Mouse (Mus musculus) 3T3-L1 (cell line): ENCODE results near the gene Hba-x.
A peak's percentile ranks its signal among the peaks of the same experiment; 100 is the strongest.
"Not testable (repeated sequence)": the region's sequence is repeated elsewhere in the genome, so short reads cannot be mapped to it uniquely, and the experiment has no call there.

Source experiments
- DNase-seq: peaks from one replicate; pipeline ENCODE4 v3.0.0-alpha.2; 2015; ENCODE audit warnings: low read depth, low spot score

The Hba-x gene

DNA sequence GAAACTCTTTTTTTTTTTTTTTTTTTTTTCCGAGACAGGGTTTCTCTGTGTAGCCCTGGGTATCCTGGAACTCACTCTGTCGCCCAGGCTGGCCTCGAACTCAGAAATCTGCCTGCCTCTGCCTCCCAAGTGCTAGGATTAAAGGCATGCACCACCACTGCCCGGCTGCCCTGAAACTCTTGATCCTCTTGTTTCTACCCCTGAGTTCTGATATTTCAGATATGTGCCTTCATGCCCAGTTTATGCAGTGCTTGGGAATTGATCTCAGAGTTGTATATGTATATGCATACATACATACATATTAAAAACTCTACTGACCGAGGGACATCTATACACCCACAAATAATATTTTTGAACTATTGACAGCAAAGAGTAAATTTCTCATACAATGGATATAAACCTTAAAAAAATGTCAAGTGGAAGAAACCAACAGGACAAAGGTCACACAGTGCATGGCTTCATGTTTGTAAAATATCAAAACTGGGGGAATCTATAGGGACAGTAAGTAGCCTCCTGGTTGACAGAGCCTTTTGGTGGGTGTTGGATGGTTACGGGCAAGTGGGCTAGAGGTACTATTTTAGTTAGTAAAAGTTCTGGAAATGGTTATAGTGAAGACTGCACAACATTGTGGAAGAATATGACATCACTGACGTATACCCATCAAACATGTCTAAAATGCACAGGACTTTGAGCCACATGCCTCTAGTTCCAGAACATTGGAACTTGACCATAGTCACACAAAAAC lies 9.0 kb downstream of the Hba-x start:
- DNase-seq, result no peak

DNA sequence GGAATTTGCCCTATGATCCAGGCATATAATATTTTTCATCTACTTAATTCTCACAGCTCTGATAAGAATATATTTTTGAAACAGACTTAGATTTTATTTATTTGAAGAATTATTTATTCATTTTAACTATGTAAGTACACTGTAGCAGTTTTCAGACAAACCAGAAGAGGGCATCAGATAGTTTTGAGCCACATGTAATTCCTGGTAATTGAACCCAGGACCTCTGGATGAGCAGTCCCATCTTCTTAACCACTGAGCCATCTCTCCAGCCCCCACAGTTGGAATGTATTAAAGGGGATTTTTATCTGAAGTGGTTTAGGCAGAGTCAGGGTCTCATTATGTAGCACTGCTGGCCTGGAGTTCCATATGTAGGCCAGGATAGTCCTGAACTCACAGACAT lies 9.7 kb downstream of the Hba-x start:
- not testable (repeated sequence) for DNase-seq

DNA sequence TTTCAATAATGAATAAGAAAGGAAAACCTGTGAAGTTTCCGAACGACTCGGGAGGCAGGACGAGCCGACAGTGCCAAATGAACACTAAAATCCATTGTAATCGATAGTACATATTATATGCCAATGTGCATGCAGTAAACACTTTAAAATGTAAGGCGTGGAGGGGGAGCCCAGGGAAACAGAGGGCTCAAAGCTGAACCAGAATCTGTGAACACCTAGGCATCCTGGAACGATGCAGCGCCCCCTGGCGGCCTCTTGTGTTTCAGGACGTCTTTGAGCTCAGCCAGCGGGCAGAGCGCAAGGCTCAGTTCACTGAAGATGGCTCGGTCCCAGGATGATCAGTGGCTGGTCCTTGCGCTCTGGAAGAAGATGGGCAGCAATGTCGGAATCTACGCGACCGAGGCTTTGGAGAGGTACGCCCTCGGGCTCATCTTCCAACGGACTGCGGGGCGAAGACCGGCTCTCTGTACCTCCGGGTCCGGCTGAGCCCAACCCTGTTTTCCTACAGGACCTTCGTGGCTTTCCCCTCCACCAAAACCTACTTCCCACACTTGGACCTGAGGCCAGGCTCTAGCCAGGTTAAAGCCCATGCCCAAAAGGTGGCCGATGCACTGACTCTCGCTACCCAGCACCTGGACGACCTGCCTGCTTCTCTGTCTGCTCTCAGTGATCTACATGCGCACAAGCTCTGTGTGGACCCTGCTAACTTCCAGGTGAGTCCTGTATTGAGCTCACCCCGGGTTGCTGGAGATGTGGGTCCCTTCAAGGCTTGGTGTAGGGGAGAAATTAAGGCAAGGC lies 10.7 kb downstream of the Hba-x start, which contains the start of gene Hbq1b:
Gene Hbq1b (plus strand): TSS at position 271 of the 798 bp plus-strand sequence.
- peak; percentile 55 for DNase-seq

DNA sequence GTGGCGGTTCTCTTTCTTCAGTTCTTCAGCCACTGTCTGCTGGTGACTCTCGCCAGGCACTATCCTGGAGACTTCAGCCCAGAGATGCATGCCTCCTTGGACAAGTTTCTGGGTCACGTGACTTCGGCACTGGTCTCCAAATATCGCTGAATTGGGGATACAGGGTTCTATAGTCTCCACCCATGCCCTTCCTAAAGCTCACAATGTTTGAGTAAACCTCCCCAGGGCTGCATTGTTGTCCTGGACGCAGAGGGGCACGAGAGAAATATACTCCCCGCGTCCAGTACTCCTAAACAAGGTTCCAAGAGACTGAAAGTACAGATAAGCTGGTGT lies 11.3 kb downstream of the Hba-x start:
- no peak for DNase-seq

DNA sequence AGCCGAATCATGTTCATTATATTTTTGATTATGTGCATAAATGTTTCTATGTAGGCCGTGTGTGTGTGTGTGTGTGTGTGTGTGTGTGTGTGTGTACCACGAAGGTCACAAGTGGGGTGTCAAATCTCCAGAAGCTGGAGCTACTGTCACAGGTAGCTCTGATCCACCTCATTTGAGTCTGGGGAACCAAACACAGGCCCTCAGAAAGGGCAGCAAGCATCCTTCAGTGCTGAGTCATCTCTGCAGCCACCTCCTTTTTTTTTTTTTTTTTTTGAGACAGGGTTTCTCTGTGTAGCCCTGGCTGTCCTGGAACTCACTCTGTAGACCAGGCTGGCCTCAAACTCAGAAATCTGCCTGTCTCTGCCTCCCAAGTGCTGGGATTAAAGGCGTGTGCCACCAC lies 16.6 kb downstream of the Hba-x start:
- peak; percentile 46 for DNase-seq

DNA sequence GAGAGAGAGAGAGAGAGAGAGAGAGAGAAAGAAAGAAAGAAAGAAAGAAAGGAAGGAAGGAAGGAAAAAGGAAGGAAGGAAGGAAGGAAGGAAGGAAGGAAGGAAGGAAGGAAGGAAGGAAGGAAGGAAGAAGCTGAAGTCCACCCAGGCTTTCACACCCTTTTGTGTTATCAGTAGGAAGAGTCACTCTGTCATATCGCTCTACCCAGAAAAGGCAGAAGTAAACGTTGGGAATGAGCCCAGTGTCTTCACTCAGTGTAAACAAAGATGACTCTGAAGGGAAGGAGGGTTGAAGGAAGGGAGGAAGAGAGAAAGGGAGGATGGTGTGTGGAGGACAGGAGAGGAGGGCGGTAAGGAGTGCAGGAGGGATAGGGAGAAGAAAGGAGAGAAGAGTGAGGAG lies 17.3 kb downstream of the Hba-x start:
- DNase-seq, result not testable (repeated sequence)

DNA sequence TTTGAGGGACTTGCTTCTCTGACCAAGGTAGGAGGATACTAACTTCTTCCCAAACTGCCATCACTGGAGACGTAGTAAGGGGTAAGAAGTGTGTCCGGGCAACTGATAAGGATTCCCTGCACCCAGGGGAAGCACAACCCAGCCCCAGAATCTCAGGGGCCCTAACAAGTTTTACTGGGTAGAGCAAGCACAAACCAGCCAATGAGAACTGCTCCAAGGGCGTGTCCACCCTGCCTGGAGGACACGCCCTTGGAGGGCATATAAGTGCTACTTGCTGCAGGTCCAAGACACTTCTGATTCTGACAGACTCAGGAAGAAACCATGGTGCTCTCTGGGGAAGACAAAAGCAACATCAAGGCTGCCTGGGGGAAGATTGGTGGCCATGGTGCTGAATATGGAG lies 20.0 kb downstream of the Hba-x start, which contains the start of gene Hba-a2:
Gene Hba-a2 (plus strand): TSS at position 287 of the 400 bp plus-strand sequence.
- DNase-seq, result not testable (repeated sequence)

DNA sequence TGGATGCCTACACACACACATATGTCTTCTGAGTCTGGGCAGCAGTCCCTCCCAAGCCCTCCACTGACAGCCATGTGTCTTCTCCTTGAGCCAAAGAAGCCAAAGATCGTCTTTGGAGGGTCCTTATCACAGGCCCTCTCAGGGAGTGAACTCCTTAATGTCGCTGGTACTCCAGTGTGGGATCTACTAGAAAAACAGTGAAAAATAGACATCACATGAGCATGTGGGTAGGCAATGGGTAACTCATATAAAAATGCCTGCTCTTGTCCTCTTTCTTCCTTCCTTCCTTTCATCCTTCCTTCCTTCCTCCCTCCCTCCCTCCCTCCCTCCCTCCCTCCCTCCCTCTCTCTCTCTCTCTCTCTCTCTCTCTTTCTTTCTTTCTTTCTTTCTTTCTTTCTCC lies 21.2 kb downstream of the Hba-x start:
- DNase-seq, result not testable (repeated sequence)

DNA sequence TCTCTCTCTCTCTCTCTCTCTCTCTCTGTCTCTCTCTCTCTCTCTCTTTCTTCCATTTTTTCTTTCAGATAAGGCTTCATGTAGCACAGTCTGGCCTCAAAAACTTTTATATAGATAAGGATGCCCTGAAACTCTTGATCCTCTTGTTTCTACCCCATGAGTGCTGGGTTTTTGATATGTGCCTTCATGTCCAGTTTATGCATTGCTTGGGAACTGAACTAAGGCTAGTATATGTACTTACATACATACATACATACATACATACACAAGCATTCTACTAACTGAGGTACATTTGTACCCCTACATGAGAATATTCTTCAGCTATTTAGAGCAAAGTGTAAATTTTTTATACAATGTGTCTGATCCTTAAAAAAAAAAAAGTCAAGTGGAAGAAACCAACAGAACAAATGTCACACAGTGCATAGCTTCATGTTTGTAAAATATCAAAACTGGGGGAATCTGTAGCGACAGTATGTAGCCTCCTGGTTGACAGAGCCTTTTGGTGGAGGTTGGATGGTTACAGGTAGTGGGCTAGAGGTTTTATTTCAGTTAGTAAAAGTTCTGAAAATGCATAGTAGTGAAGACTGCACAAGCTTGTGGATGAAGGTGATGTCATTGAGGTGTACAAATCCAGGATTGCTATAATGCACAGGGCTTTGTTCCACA lies 21.8 kb downstream of the Hba-x start:
- no peak for DNase-seq

DNA sequence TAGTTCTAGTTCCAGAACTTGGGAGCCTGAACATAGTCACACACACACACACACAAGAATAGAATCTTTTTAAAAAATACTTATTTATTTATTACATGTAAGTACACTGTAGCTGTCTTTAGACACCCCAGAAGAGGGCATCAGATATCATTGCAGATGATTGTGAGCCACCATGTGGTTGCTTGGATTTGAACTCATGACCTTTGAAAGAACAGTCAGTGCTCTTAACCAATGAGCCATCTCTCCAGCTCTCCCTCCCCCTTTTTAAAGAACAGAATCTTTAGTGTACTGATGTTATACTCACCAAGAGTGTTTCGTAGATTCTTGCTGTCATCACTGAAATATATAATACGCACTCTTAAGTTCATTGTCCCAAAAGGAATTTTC lies 22.3 kb downstream of the Hba-x start:
- no peak for DNase-seq

DNA sequence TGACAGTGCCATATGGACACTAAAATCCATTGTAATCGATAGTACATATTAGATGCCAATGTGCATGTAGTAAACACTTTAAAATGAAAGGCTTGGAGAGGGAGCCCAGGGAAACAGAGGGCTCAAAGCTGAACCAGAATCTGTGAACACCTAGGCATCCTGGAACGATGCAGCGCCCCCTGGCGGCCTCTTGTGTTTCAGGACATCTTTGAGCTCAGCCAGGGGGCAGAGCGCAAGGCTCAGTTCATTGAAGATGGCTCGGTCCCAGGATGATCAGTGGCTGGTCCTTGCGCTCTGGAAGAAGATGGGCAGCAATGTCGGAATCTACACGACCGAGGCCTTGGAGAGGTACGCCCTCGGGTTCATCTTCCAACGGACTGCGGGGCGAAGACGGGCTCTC lies 23.7 kb downstream of the Hba-x start, which contains the start of gene Hbq1a:
Gene Hbq1a (plus strand): TSS at position 205 of the 400 bp plus-strand sequence.
- peak; percentile 46 for DNase-seq

DNA sequence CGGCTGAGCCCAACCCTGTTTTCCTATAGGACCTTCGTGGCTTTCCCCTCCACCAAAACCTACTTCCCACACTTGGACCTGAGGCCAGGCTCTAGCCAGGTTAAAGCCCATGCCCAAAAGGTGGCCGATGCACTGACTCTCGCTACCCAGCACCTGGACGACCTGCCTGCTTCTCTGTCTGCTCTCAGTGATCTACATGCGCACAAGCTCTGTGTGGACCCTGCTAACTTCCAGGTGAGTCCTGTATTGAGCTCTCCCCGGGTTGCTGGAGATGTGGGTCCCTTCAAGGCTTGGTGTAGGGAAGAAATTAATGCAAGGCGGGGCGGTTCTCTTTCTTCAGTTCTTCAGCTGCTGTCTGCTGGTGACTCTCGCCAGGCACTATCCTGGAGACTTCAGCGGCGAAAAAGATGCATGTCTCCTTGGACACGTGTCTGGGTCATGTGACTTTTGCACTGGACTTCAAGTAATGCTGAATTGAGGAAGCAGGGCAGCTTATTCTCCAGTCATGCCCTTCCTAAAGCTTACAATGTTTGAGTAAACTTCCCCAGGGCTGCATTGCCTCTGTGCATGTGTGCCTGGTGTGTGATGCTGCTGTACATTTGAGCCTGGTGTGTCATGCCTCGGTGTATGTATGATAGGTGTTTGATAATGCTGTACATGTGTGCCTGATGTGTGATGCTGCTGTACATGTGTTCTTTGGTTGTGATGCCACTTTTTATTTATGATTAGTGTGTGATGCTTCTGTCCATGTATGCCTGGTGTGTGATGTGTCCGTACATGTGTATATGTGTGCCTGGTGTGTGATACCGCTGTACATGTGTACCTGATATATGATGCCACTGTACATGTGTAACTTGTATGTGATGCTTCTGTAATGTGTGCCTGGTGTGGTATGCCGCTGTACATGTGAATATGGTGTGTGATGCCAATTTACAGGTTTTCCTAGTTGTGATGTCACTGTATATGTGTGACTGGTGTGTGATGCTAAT lies 24.4 kb downstream of the Hba-x start:
- DNase-seq, result no peak

DNA sequence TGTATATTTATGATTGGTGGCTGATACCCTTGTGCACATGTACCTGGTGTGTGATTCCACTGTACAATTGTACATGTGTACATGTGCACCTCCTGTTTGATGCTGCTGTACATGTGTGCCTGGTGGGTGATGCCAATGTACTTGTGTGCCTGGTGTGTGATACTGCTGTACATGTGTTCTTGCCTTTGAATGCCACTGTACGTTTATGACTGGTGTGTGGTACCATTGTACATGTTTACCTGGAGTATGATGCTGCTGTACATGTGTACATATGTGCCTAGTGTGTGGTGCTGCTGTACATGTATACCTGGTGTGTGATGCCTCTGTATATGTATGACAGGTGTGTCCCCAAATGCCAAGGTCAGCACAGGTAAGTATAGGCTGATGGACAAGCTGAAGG lies 25.3 kb downstream of the Hba-x start:
- DNase-seq, result no peak

DNA sequence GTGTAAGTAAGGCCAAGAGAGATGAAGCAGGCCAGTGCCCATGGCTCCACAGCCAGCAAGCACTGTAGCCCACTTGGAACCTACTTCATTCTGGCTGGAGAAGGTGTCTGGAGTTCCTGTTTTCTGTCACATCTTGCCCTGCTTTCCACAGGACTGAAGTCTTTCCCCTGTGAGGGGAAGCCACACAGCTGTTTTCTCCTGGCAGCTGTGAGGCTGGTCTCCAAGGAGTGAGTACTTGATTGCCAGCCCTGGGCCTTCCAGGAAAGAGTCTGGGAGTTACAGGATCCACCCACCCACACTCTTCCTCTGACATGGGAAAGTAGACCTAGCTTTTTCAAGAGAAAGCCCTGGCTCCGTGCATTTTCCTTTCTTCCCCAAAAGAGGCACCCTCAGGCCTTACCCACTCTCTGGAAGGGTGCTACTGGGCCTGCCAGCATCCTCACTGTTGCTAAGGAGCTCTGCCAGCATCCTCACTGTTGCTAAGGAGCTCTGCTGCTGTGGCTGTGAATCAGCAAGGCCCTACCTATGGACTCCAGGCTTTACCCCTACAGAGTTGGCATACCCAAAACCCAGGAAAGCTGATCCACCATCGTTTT lies 26.7 kb downstream of the Hba-x start:
- DNase-seq, result no peak

DNA sequence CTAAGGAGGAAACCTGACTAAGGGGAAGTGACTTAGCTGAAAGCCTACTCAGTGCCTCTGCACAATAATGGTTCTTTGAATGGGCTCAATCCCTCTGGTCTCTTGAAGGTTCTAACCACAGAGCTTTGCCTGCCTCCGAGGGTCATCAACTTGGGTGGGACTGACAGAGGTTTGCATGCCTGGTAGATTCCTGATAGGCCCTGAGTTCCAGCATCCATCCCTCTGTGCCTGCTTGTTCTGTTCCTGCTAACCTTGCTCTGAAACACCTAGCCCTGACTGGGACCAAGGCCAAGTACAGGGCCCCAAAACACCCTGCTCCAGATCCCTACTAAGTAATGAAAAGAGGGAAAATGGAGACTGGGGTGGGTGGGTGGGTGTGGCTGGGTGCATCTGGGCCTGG lies 27.3 kb downstream of the Hba-x start:
- no peak for DNase-seq

DNA sequence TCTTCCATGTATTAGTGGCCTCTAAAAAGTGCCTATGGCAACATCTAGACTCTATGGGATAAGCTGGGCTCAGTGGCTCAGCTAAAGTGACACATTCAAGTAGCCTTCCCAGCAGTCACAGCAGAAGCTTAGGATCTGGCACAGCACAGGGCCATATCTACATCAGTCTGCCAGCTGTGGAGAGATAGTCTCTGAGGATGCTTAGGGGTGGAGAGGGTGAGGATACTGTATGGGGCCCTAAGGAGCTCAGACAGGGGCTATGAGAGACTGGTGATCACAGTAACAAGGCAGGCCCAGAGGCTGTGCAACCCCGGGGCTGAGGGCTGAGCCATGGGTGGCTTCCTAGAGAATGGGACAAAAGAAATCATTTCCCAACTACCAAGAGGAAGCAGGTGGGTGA lies 30.8 kb downstream of the Hba-x start:
- DNase-seq, result no peak

DNA sequence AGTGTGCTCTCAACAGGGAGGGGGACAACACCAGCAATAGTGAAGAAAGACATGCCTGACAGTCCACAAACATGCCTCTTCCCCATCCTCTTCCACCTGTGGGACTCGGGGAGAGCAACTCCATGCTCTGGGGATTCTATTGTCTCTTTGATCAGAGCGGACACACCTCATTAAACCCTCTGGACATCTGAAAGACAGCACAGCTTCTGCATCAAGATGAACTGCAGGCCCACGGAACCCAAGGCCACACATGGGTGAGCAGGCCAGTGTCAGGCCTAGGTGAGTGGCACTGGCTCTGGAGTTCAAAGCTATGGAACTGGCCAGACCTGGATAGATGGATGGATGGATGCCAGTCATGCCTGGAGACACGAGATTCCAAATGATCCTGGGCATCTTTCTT lies 33.2 kb downstream of the Hba-x start:
- no peak for DNase-seq

DNA sequence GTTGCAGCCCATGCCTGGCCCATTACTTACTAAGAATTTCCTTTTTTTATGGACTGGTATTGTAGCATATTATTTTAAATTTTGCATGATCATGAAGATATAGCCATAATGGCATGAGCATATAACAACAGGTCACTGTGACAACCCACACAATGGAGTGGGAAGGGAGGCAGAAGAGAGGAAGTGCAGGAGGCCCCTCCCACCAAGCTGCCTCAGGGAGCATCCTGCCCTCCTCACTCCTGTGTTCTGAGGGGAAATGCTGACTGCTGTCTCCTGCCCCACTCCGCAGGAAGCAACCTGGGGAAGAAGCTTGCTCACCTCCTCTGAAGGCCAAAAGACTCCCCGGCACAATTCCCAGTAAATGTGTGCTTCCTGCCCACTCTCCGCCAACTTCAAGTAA lies 33.7 kb downstream of the Hba-x start:
- DNase-seq, result no peak

DNA sequence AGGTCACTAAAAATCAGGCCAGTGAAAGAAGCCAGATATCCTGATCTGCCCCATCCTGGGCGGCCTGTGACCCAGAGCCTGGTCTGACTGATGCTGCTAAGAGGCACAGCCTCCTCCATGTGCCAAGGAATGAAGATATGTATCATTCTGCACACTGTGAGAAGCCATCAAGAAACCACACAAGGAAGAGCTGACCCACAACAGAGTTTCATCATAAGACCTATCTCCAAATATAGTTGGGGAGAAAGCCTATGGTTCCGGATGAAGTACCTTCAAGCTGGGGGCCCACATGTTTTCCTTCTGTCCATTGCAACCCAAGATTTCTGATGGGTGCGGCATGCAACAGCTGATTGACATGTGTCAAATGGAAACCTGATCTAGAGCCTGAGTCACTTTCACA lies 39.8 kb downstream of the Hba-x start:
- DNase-seq, result no peak

DNA sequence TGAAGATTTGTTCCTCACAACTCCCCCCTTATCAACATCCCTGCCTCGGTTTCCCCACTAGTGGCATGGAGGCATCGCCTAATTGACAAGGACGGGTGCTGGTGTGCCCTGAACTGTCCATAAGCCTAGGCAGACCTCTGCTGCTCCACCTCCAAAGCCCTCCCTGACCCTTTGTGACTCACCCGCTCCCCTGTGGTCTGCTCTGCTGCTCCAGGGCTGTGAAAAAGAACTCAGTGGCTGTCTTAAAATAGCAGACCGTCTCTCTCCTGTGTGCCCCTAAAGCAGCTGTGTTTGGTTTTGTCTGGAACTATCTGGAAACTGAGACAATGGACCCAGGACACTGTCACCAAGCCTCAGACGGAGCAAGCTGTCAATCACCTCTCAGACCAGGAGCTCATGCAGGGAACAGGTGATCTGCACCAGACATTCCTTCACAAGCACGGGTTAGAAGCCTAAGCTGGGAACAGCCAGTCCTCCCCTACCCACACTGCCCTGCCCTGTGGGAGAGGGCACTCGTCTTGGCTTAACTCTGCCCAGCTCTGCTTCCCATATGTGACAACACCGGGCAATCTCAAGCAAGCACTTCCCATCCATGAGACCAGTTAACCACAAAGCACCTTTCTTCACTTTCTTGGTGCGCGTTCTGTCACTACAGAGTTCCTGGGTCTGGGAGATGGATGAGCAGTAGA lies 44.5 kb downstream of the Hba-x start:
- DNase-seq, result peak; percentile 51
